Mouse (Mus musculus) limb, embryonic 12.5 days (tissue): Measurements from ENCODE around the gene Pagr1a. TPM values are rescaled to one million over a fixed set of nuclear protein-coding genes. Genes with fewer than 3 reads are reported as not detected.

Experiments used
- ATAC-seq: fragments of 200-750 bp; cut with Nextera tagmentation; 2 replicates; pipeline ENCODE4 v1.8.0; 2017; ENCODE audit warnings: low read depth, moderate TSS enrichment; ENCODE audit not compliant: insufficient number of reproducible peaks, insufficient read depth, low FRiP score, low TSS enrichment
- H3K27ac ChIP-seq: fragments of 300-500 bp; sonication (generic); 2 replicates; pipeline ENCODE4 v1.5.1; 2016; ENCODE audit warnings: mild to moderate bottlenecking, moderate library complexity
- H3K27me3 ChIP-seq: fragments of 300-500 bp; sonication (generic); 2 replicates; pipeline ENCODE4 v1.6.1; 2016; ENCODE audit warnings: mild to moderate bottlenecking, moderate library complexity
- H3K36me3 ChIP-seq: fragments of 300-500 bp; sonication (generic); 2 replicates; pipeline ENCODE4 v1.6.1; 2016; ENCODE audit warnings: mild to moderate bottlenecking, moderate library complexity
- H3K4me1 ChIP-seq: fragments of 300-500 bp; sonication (generic); replicated peaks from 2 replicates; pipeline ENCODE4 v1.6.1; 2016
- H3K4me2 ChIP-seq: fragments of 300-500 bp; sonication (generic); 2 replicates; pipeline ENCODE4 v1.6.1; 2016; ENCODE audit warnings: mild to moderate bottlenecking, moderate library complexity
- H3K4me3 ChIP-seq: fragments of 300-500 bp; sonication (generic); replicated peaks from 2 replicates; pipeline ENCODE4 v1.5.1; 2016; ENCODE audit warnings: mild to moderate bottlenecking
- H3K9ac ChIP-seq: fragments of 300-500 bp; sonication (generic); replicated peaks from 2 replicates; pipeline ENCODE4 v1.6.1; 2016; ENCODE audit warnings: mild to moderate bottlenecking, moderate library complexity
- H3K9me3 ChIP-seq: fragments of 300-500 bp; sonication (generic); 2 replicates; pipeline ENCODE4 v1.6.1; 2016; ENCODE audit warnings: mild to moderate bottlenecking, moderate library complexity
- WGBS: fragments of 180-500 bp; shearing (Covaris S2); methylation state at CpG from one replicate; pipeline ENCODE4 v1.1.7; 2016; 5-methylcytosine and 5-hydroxymethylcytosine counted together
- polyA plus RNA-seq: library from polyadenylated mRNA; unstranded; fragments of >200 nt; fragmentation: Nextera tagmentation; extraction: Ambion mirVana; gene quantifications from 2 replicates; pipeline ENCODE4 v1.2.1, GENCODE M21; 2016

Pagr1a gene
- polyA plus RNA-seq, 1 experiment from 2014 or later = 34.4 TPM

DNA sequence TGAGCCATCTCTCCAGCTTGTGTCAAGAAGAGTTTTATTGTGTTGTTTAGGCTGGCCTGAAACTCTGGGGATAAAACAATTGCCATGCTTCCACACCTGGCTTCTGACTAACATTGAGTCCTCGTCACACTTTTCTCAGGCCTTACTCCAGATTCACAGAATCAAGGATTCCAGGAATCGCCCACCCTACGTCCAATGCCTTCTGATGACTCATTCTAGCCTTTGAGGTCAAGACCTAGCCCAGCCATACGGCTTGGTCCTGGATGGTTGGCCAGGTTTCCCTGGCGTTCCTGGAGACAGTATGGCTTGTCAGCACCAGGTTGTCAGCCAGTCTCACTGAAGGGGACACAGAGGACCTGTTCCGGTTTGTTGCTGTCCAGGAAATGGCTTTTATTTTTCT lies 4.8 kb downstream of the Pagr1a start:
- H3K36me3 ChIP-seq = peaks cover 38% of the 10 kb centered on the region
- no peak overlapping the region for H3K9ac ChIP-seq
- peaks cover 23% of the 10 kb centered on the region for H3K4me1 ChIP-seq
- no peaks in the 10 kb centered on the region for H3K9me3 ChIP-seq
- ATAC-seq = no peak
- no peak overlapping the region for H3K4me3 ChIP-seq
- 90% methylated on average over 6 of the region's 6 CpGs for WGBS
- H3K27me3 ChIP-seq = no peaks in the 10 kb centered on the region
- H3K27ac ChIP-seq = no peak overlapping the region
- no peak overlapping the region for H3K4me2 ChIP-seq

DNA sequence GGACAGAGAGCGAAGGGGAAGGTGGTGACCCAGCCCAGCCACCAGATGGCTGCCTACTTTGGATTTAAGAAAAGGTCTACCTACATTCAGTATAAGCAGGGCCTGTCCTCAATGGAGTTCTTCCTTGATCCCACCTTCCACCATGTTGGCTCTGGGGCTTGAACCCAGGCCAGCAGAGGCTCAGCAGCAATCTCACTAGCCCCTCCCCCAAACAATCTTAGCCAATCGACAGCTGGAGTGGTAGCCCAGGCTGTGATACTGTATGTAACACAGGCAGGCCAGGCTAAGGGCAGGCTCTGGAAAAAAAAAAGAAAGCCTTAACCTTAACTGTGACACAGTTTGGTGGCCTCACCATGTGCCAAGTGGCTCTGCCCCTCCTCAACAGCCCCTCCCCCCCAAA lies 5.4 kb downstream of the Pagr1a start:
- 83% methylated on average over 2 of the region's 2 CpGs for WGBS
- peaks cover 38% of the 10 kb centered on the region for H3K36me3 ChIP-seq

DNA sequence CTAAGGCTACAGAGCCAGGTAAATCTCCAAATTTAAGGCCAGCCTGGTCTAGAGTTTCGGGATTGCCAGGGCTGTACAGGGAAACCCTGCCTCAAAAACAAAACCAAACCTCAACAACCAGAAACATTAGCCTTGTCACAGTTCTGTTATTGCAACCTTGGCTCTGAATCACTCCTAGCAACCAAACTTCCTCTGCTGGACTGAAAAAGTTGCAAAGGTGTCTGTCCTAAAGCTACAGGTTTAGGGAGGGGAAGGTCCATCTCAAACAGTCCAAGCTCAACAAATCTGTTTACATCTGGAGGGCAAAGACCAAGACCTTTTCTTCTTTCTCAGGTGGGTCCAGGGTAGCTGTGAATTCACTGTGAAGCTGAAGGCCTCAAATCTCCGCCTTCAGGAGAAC lies 6.1 kb downstream of the Pagr1a start:
- peaks cover 38% of the 10 kb centered on the region for H3K36me3 ChIP-seq
- H3K4me2 ChIP-seq = no peak overlapping the region
- 94% methylated on average over 2 of the region's 2 CpGs for WGBS
- no peak overlapping the region for H3K9ac ChIP-seq
- H3K27ac ChIP-seq = no peak overlapping the region
- no peaks in the 10 kb centered on the region for H3K9me3 ChIP-seq
- ATAC-seq = no peak
- peaks cover 22% of the 10 kb centered on the region for H3K4me1 ChIP-seq
- no peaks in the 10 kb centered on the region for H3K27me3 ChIP-seq
- H3K4me3 ChIP-seq = no peak overlapping the region

More for the DNA sequence above, 5.4 kb downstream of the Pagr1a start:
- Histone ChIP-seq H3K27ac (no peak overlapping the region), H3K4me3 (no peak overlapping the region), H3K9ac (no peak overlapping the region), H3K4me2 (no peak overlapping the region), H3K4me1 (peaks cover 23% of the 10 kb centered on the region), H3K27me3 (no peaks in the 10 kb centered on the region), H3K9me3 (no peaks in the 10 kb centered on the region)
- ATAC-seq = no peak

DNA sequence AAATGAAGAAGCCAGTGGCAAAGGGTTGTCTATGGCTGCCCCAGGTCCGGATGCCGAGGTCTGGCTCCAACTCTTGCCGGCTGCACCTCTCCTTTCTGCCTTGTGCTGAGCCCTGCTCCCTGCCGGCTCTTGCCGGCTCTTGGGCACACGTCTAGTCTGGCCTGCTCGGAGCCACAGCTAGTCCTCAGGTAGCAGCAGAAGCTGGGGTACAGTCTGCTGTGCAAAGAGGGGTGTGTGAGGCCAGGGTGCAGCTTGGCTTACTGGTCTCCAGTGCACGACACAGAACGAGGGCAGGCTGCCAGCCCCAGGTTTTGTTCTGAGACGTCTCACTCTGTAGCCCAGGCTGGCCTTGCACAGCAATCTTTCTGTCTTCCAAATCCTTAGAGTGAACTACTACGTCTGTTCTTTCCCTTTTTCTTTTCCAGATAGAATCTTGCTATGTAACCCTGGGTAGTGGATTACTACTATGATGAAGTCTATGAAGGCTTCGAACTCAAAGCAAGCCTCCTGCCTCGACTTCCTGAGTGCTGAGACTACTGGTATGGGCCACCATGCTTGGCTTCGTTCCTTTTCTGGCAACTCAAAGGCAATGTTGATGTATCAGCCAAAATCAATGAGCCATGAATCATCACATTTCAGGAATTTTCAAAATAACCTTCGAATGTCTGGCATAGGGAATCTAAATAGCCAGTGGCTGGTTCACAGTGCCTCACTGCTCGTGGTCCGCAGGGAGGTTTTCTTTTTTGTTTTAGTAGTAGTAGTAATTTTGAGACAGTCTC lies 7.7 kb downstream of the Pagr1a start:
- Histone ChIP-seq H3K9me3 (no peaks in the 10 kb centered on the region), H3K4me1 (peaks cover 6% of the 10 kb centered on the region), H3K9ac (0 out of 2 replicates have a peak overlapping the region, but pooled peaks have one; percentile 4), H3K36me3 (peaks cover 23% of the 10 kb centered on the region), H3K4me2 (no peak overlapping the region), H3K27me3 (no peaks in the 10 kb centered on the region), H3K27ac (no peak overlapping the region), H3K4me3 (no peak overlapping the region)
- WGBS = 83% methylated on average over 17 of the region's 17 CpGs
- no peak for ATAC-seq

DNA sequence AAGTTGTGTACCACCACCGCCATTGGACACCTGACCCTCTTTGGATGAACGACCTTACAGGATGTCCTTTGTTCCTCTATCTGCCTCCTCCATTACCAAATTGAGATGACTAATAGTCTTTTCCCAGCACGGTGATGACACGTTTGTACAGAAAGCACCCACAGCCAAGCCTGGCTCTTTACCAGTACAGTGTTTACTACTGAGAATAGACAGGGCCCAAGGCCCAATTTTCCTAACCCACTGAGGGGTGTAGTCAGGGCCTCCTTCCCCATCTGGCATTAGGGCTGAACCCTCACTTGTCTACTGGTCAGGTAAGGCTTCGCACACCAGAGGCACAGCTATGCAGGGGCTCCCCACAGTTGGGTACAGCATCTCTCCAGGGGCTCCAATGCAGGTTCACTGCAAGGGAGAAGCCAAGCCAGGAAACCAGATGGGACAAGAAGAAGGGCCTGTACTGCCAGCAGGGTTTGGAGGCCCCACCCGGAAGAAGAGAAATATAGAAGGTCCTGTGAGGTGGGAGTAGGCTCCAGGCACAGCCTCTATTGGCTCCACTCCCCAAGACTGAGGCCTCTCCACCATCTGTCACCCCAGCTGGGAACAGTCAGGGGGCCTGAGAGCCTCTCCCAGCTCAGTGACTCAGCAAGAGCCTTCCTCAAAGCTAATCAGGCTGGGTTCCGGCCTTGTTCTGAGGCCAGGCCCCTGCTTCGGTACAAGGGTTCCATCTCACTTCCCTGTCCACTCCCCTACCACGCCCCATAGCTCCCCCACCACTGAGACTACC lies 8.7 kb downstream of the Pagr1a start:
- Histone ChIP-seq H3K4me2 (no peak overlapping the region), H3K27ac (peak overlapping the region; percentile 25), H3K4me1 (no peaks in the 10 kb centered on the region; the same call in 1 of the 2 replicates), H3K9ac (peak overlapping the region; percentile 40; the same call in 1 of the 2 replicates), H3K27me3 (no peaks in the 10 kb centered on the region), H3K4me3 (no peak overlapping the region), H3K36me3 (peaks cover 12% of the 10 kb centered on the region), H3K9me3 (no peaks in the 10 kb centered on the region)
- no peak for ATAC-seq
- WGBS = 65% methylated on average over 9 of the region's 9 CpGs

DNA sequence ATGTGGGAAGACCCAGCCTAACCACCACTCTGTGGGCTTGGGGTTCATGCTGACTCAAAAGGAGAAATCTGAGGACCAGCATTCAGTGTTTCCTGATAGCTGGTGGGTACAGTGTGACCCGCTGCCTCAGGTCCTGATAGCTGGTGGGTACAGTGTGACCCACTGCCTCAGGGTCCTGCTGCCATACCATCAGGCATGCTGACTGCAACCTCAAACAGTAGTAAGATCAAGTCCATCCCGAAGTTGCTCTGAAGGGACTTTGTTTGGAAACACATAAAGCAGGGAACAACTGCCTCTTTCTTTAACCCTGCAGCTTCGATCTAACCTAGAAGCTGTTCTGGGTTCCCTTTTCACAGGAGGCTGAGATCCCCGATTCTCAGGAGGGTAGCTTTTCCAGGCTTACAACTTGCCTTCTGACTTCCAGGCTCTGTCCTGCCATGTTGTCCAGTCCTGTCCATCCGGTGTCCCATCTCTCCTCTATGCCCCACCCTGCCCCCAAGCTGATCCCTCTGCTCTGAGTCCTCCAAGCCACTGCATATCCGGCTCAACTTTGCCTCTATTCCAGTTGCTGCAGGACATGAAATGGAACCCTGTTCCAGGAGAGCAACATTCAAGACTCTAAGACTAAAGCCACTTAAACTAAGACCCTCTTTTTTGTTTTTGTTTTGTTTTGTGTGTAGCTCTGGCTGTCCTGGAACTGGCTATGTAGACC lies 9.7 kb downstream of the Pagr1a start:
- Histone ChIP-seq H3K27me3 (no peaks in the 10 kb centered on the region), H3K27ac (no peak overlapping the region), H3K4me2 (no peak overlapping the region), H3K9me3 (no peaks in the 10 kb centered on the region), H3K36me3 (peaks cover 3% of the 10 kb centered on the region; the same call in 1 of the 2 replicates), H3K4me3 (no peak overlapping the region), H3K9ac (peak overlapping the region; percentile 14; the same call in 1 of the 2 replicates), H3K4me1 (no peaks in the 10 kb centered on the region; the same call in 1 of the 2 replicates)
- WGBS = 81% methylated on average over 6 of the region's 6 CpGs
- no peak for ATAC-seq

DNA sequence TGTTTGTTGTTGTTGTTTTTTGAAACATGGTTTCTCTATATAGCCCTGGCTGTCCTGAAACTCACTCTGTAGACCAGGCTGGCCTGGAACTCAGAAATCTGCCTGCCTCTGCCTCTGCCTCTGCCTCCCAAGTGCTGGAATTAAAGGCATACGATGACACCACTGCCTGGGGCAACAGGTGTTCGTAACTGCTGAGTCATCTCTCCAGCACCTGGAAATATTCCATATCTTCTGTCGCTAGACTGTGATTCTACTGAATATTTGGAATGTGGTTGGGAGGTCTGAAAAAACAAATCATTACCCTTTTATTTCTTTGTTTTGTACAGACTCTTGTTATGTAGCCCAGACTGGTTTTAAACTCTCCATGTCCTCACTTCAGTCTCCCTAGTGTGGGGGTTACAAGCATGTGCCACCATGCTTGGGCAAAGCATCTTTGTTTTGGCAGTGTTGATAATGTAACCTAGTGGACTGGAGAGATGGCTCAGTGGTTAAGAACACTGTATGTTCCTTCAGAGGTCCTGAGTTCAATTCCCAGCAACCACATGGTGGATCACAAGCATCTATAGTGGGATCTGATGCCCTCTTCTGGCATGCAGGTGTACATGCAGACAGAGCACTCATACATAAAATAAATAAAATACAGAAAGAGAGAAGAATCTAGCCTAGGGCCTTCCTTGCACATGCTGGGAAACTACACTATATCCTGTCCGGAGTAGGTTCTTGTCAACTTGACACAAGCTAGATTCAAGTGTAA lies 12.9 kb downstream of the Pagr1a start:
- Histone ChIP-seq H3K9me3 (no peaks in the 10 kb centered on the region), H3K27me3 (no peaks in the 10 kb centered on the region), H3K27ac (no peak overlapping the region), H3K36me3 (no peaks in the 10 kb centered on the region), H3K9ac (no peak overlapping the region), H3K4me1 (no peaks in the 10 kb centered on the region; the same call in 1 of the 2 replicates), H3K4me3 (no peak overlapping the region), H3K4me2 (no peak overlapping the region)
- ATAC-seq = no peak
- 80% methylated on average over 4 of the region's 4 CpGs for WGBS

DNA sequence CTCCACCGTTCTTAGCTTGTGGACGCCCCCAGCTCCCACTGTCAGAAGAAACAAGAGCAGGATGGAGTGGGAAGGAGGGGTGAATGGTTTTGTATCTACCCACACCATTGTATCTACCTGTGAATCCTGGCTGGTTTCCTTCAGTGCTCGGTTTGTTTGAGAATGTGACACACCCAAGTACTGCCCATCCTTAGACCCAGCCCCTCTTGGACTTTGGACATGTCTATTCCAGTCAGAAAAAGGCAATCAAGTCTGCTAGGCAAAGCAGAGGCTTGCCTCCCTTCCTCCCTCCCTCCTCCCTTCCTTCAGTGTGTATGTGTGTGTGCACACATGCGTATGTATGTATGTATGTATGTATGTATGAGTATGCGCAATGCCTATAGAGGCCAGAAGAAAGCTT lies 13.5 kb downstream of the Pagr1a start:
- Histone ChIP-seq H3K36me3 (no peaks in the 10 kb centered on the region), H3K27me3 (no peaks in the 10 kb centered on the region), H3K4me3 (no peak overlapping the region), H3K4me1 (no peaks in the 10 kb centered on the region; the same call in 1 of the 2 replicates), H3K4me2 (no peak overlapping the region), H3K9me3 (no peaks in the 10 kb centered on the region), H3K9ac (no peak overlapping the region), H3K27ac (no peak overlapping the region)
- WGBS = 90% methylated on average over 5 of the region's 5 CpGs
- ATAC-seq = no peak

DNA sequence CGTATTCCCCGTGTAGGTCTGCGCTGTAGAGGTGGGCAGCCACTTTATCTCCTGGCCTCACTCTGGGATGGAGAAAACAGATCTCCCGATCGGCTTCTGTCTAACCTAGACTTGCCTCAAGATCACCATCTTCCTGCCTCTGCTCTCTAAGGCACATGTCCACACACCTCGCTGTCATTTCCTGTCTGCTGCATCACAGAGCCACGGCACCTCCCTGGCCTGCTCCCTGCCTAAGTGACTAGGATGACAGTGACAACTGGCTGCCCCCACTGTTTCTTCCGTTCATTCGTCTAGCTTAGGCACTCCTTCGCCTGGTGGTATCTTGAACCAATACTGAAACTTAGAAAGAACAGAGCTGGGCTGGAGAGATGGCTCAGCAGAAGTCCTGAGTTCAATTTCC lies 17.6 kb downstream of the Pagr1a start:
- Histone ChIP-seq H3K27ac (no peak overlapping the region), H3K9me3 (no peaks in the 10 kb centered on the region), H3K4me3 (no peak overlapping the region), H3K36me3 (no peaks in the 10 kb centered on the region), H3K9ac (no peak overlapping the region), H3K27me3 (no peaks in the 10 kb centered on the region), H3K4me1 (no peaks in the 10 kb centered on the region), H3K4me2 (no peak overlapping the region)
- 77% methylated on average over 10 of the region's 10 CpGs for WGBS
- ATAC-seq = no peak

DNA sequence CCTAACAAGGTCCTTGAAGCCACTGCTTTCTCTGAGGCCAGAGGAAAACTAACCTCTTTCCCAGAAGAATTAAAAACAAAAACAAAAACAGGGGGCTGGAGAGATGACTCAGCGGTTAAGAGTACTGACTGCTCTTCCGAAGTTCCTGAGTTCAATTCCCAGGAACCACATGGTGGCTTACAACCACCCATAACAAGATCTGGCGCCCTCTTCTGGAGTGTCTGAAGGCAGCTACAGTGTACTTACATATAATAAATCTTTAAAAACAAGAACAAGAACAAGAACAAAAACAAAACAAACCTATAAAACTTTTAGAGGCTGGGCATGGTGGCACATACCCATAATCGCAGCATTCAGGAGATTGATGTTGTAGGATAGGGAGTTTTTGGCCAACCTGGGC lies 20.7 kb downstream of the Pagr1a start:
- no peak overlapping the region for H3K27ac ChIP-seq
- no peaks in the 10 kb centered on the region for H3K36me3 ChIP-seq
- H3K27me3 ChIP-seq = no peaks in the 10 kb centered on the region
- no peak overlapping the region for H3K4me3 ChIP-seq
- no peak overlapping the region for H3K4me2 ChIP-seq
- no peaks in the 10 kb centered on the region for H3K9me3 ChIP-seq
- no peak for ATAC-seq
- no peaks in the 10 kb centered on the region for H3K4me1 ChIP-seq
- H3K9ac ChIP-seq = no peak overlapping the region
- 90% methylated on average over 4 of the region's 4 CpGs for WGBS
